Mouse (Mus musculus) left cerebral cortex, adult 18-20 months (tissue): ENCODE results near the gene Nudt16. TPM values are rescaled to one million over a fixed set of nuclear protein-coding genes. Genes with fewer than 3 reads are reported as not detected.
A peak's percentile ranks its signal among the peaks of the same experiment; 100 is the strongest.
"Not testable (repeated sequence)": the region's sequence is repeated elsewhere in the genome, so short reads cannot be mapped to it uniquely, and the experiment has no call there.

Source experiments
- DNase-seq, 2 experiments: peaks; one replicate each; pipeline ENCODE4 v3.0.0; 2021 to 2022; ENCODE audit warnings: low spot score in 2 of 2, mixed read lengths in 1 of 2
- long read RNA-seq, 2 experiments: library from polyadenylated mRNA; stranded (forward); transcript quantifications; one replicate each; pipeline ENCODE4 v2.0.0; 2021
- total RNA-seq, 2 experiments: library from RNA; stranded (reverse); gene quantifications; 2 replicates each; pipeline ENCODE4 v1.2.3; 2021

Gene Nudt16
- total RNA-seq, result 10 to 100 TPM; 16.1 to 16.7 TPM
- long read RNA-seq, experiment 1, transcript Nudt16-201 (3 exons, 1,631 nt), result major isoform, 18 of 26 reads
- long read RNA-seq, experiment 1, partial matches to known transcripts, result 1 of 26 reads
- long read RNA-seq, experiment 1, other reads (novel, unspliced or antisense), result 0 of 26 reads
- long read RNA-seq, experiment 2, transcript Nudt16-201 (3 exons, 1,631 nt), result major isoform, 11 of 14 reads
- long read RNA-seq, experiment 2, partial matches to known transcripts, result 0 of 14 reads
- long read RNA-seq, experiment 2, other reads (novel, unspliced or antisense), result 0 of 14 reads

- peak; percentile 83 to 90 for DNase-seq
Measured at GRCm38 (mm10) chr9:105131253-105132001, at the start of gene Nudt16. Gene Nudt16 (minus strand): TSS chr9:105131824.

- DNase-seq, result no peak
Measured at GRCm38 (mm10) chr9:105144992-105145391, 13.4 kb upstream of the Nudt16 start, which contains the start of gene 1700080E11Rik. Gene 1700080E11Rik (minus strand): TSS chr9:105145092.

- no peak for DNase-seq
Measured at GRCm38 (mm10) chr9:105139204-105139603, 7.6 kb upstream of the Nudt16 start.

- no peak for DNase-seq
Measured at GRCm38 (mm10) chr9:105136404-105136803, 4.8 kb upstream of the Nudt16 start.

- DNase-seq, result no peak
Measured at GRCm38 (mm10) chr9:105134536-105134935, 2.9 kb upstream of the Nudt16 start.

GRCm38 (mm10) chr9:105132002-105132367 is 361 bp upstream of the Nudt16 start:
- no peak for DNase-seq

- DNase-seq, result no peak
Measured at GRCm38 (mm10) chr9:105130331-105130730, 1.3 kb downstream of the Nudt16 start.

GRCm38 (mm10) chr9:105125206-105125605 is 6.4 kb downstream of the Nudt16 start:
- not testable (repeated sequence) for DNase-seq

GRCm38 (mm10) chr9:105103893-105104292 is 27.7 kb downstream of the Nudt16 start:
- no peak for DNase-seq

- peak in 1 of 2 experiments; percentile 32 for DNase-seq
Measured at GRCm38 (mm10) chr9:105101911-105102310, 29.7 kb downstream of the Nudt16 start.

GRCm38 (mm10) chr9:105100807-105101570 is 30.6 kb downstream of the Nudt16 start:
- DNase-seq, result no peak

- DNase-seq, result no peak
Measured at GRCm38 (mm10) chr9:105080246-105080645, 51.4 kb downstream of the Nudt16 start.

Other genes starting within 250 kb of the Nudt16 start
- gene Mrpl3, start 78.6 kb downstream of the Nudt16 start, total RNA-seq, result 10 to 100 TPM; 79.0 to 92.6 TPM
- not detected for gene 1700080E11Rik, start 13.3 kb upstream of the Nudt16 start, total RNA-seq